Mouse (Mus musculus) layer of hippocampus, adult 18-20 months (tissue): ENCODE measurements at regions not wholly inside any gene's neighbourhood (a gene's known extent, or its start where the extent isn't known, plus 50 kb on each side); places are given as distances from the start of the nearest gene placed in this dataset.

ENCODE experiments used
- DNase-seq, 2 experiments: peaks; one replicate each; pipeline ENCODE4 v3.0.0; 2022; ENCODE audit warnings: low spot score in 2 of 2

DNA sequence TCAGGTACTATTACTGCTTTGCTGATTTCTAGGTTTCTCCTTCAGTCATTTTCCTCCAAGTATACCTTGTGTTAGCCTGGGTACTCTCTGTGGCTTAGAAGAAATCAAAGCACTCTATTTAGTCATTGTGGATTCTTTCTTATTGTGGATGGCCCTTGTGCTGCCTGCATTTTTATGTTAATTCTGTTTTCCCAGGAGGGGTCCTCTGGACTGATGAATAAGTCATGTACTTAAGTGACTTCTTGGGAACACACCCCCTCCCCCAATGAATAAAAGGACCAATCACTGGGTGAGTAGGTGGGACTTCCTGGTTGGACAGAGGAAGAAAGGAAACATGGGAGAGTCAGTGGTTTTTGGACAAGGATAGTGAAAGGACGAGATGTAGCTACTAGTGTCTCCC is 128.1 kb upstream of the Cntn4 start:
- DNase-seq: no peak

DNA sequence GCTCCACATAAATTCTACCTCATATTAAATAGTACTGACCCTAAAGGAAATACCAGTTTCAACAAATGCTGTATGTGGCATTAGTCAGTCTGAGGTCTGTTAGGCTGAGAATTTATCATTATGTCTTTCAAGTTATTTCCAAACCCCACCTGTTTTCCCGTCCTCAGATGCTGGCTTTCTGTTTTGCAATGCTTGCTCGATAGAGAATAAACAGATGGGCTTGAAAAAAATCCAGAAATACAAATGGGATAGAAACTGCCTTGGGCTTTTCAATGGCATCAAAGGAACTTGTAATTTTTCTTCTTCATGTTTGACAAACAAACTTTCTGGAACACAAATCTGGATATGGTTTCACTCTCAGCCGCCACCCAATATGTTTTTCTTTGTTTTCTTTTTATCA is 109.2 kb upstream of the Cntn4 start:
- peak in 1 of 2 experiments; percentile 47 for DNase-seq

DNA sequence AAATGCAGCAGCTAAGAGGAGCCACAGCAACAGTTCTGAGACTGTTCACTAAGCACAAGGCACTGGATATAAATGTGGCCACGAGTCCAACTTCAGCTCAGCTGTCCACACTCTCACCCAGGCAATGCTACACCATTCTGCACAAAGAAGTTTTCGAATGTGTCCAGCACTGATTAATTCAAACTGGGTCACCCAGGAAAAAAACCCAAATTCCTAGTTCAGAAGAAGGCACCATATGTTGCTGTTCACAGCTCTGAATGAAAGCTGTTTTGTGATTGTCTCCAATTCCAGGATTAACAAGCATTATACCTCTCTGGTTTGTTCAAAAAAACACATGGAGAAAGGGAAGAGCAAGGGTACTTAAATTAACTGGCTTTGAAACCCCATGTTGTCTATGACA is 108.4 kb upstream of the Cntn4 start:
- DNase-seq: peak; percentile 12 to 42

DNA sequence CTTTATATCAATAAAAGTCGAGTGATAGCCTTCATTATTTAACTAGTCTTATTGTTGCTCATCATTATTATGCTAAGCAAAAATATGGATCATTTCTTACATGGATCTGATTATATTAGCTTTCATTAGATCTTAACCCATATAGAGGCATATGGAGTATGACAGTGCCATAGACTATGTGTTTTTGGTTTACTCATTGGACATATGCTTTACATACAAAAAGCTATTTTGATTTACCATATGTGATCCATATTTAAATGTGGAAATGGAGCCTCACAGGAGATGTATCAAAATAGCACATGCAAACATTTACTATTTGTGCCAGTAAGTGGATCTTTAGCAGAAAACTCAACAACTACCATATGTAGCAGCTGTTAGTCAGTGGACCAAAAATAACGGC is 73.2 kb upstream of the Cntn4 start:
- no peak for DNase-seq
